Mouse (Mus musculus): ENCODE measurements around the gene Ahsg. TPM values are rescaled to one million over a fixed set of nuclear protein-coding genes. Genes with fewer than 3 reads are reported as not detected.

Ahsg gene
- polyA plus RNA-seq, 1 experiment = 1.8 TPM

- no peak overlapping the region for H3K27ac ChIP-seq (ENCODE audit: control insufficient read depth, insufficient read depth, low read length)
- no peaks in the 10 kb centered on the region for H3K27me3 ChIP-seq (ENCODE audit: control insufficient read depth, insufficient read depth, low read length)
- H3K4me3 ChIP-seq (ENCODE audit: control insufficient read depth, insufficient read depth, low read length) = no peak overlapping the region
- H3K4me1 ChIP-seq (replicated peaks; ENCODE audit: control insufficient read depth, insufficient read depth, low read length) = no peaks in the 10 kb centered on the region
- peaks cover 22% of the 10 kb centered on the region for H3K36me3 ChIP-seq (ENCODE audit: control insufficient read depth, insufficient read depth, low read length)
- TF ChIP-seq POLR2A (IDR thresholded peaks at IDR 0.05; ENCODE audit: control insufficient read depth, extremely low read depth, insufficient read depth, low read length, poor library complexity) (no peak), CTCF (IDR thresholded peaks at IDR 0.05; ENCODE audit: borderline replicate concordance, control insufficient read depth, extremely low read depth, insufficient read depth, low read length, poor library complexity) (no peak)
- peak; percentile 33 for DNase-seq
- WGBS = 51% methylated on average over 9 of the region's 9 CpGs
These were observed 14.6 kb upstream of the Ahsg start for GRCm38 (mm10) chr16:22876218-22877043.

DNA sequence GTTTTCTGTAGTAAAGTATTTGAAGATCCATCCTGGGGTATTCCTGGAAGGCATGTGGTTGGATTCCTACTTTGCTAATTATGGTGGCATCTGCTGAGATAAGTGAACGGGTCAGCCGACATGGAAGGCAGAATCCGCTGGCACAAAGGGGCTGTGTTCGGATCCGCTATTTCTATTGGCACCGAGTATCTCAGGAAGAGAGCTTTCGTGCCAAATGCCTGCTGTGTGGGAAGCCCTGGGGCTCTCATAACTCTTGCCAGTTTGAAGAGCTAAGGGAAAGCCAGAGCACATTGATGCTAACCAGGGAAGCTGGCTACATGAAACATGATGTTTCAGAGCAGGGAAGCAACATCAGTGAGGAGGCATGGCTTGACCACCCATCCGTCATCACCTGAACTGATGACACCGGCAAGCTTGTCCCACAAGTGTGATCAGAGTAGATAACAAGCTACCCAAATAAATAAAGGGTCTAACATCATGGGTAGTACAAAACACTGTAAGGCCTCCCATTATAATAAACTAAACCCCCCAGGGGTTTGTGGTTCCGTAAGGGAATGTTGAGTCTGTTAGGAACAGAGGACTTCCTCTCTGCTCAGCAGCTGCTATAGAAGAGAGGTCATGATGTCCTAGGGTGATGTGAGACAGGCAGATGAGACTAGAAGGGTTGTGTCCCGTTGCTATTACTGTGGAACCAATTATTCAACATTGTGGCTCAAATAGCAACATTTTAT, 13.3 kb upstream of the Ahsg start:
- 94% methylated on average over 11 of the region's 11 CpGs for WGBS
- Histone ChIP-seq H3K4me1 (replicated peaks; ENCODE audit: control insufficient read depth, insufficient read depth, low read length) (no peaks in the 10 kb centered on the region), H3K36me3 (ENCODE audit: control insufficient read depth, insufficient read depth, low read length) (peaks cover 8% of the 10 kb centered on the region), H3K4me3 (ENCODE audit: control insufficient read depth, insufficient read depth, low read length) (no peak overlapping the region), H3K27ac (ENCODE audit: control insufficient read depth, insufficient read depth, low read length) (no peak overlapping the region), H3K27me3 (ENCODE audit: control insufficient read depth, insufficient read depth, low read length) (no peaks in the 10 kb centered on the region)
- TF ChIP-seq CTCF (IDR thresholded peaks at IDR 0.05; ENCODE audit: borderline replicate concordance, control insufficient read depth, extremely low read depth, insufficient read depth, low read length, poor library complexity) = no peak
- no peak for TF ChIP-seq POLR2A (IDR thresholded peaks at IDR 0.05; ENCODE audit: control insufficient read depth, extremely low read depth, insufficient read depth, low read length, poor library complexity)
- no peak for DNase-seq

DNA sequence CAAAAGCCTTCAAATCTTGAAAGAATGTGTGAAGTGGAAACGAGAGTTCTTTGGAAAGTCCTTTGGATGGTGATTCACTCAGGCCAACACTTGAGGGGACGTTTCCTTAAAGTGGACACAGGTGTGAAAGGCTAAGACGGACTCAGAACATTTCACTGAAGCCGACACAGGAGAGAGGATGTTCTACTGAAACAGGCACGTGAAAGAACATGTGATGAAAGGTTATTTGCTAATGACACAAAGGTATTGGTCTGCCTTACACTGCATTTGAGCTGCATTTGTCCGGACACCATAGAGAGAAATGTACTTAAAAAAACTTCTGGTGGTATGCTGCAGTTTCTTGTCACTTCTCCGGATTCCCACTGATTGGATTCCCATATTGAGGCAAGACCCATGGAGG, 12.4 kb upstream of the Ahsg start:
- no peaks in the 10 kb centered on the region for H3K27me3 ChIP-seq (ENCODE audit: control insufficient read depth, insufficient read depth, low read length)
- no peak for DNase-seq
- H3K4me3 ChIP-seq (ENCODE audit: control insufficient read depth, insufficient read depth, low read length) = no peak overlapping the region
- no peak for TF ChIP-seq POLR2A (IDR thresholded peaks at IDR 0.05; ENCODE audit: control insufficient read depth, extremely low read depth, insufficient read depth, low read length, poor library complexity)
- no peak for TF ChIP-seq CTCF (IDR thresholded peaks at IDR 0.05; ENCODE audit: borderline replicate concordance, control insufficient read depth, extremely low read depth, insufficient read depth, low read length, poor library complexity)
- no peaks in the 10 kb centered on the region for H3K36me3 ChIP-seq (ENCODE audit: control insufficient read depth, insufficient read depth, low read length)
- 92% methylated on average over 7 of the region's 7 CpGs for WGBS
- no peak overlapping the region for H3K27ac ChIP-seq (ENCODE audit: control insufficient read depth, insufficient read depth, low read length)
- H3K4me1 ChIP-seq (replicated peaks; ENCODE audit: control insufficient read depth, insufficient read depth, low read length) = no peaks in the 10 kb centered on the region

GRCm38 (mm10) chr16:22879945-22880595, 11.0 kb upstream of the Ahsg start:
- no peak for DNase-seq
- Histone ChIP-seq H3K27me3 (ENCODE audit: control insufficient read depth, insufficient read depth, low read length) (no peaks in the 10 kb centered on the region), H3K4me3 (ENCODE audit: control insufficient read depth, insufficient read depth, low read length) (no peak overlapping the region), H3K4me1 (replicated peaks; ENCODE audit: control insufficient read depth, insufficient read depth, low read length) (no peaks in the 10 kb centered on the region), H3K36me3 (ENCODE audit: control insufficient read depth, insufficient read depth, low read length) (no peaks in the 10 kb centered on the region), H3K27ac (ENCODE audit: control insufficient read depth, insufficient read depth, low read length) (no peak overlapping the region)
- 86% methylated on average over 7 of the region's 7 CpGs for WGBS
- TF ChIP-seq POLR2A (IDR thresholded peaks at IDR 0.05; ENCODE audit: control insufficient read depth, extremely low read depth, insufficient read depth, low read length, poor library complexity) = no peak
- TF ChIP-seq CTCF (IDR thresholded peaks at IDR 0.05; ENCODE audit: borderline replicate concordance, control insufficient read depth, extremely low read depth, insufficient read depth, low read length, poor library complexity) = no peak

DNA sequence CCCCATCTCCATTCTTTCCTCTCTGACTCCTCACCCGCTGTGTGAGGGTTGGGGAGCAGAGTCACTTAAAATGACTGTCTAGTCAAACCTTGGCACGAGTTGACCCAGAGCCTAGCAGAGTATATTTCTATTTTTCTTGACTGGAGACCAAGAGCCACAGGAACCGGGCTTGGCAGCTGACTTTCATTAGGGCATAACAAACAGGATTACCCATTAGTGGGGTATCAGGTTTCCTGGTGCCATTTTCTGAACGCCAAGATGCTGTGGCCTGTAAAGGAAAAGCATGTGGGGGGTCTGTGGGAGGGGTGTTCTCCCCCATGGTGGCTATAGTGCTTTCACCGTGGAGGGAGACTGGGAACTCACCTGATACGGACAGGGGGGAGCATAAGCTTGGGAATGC, 10.2 kb upstream of the Ahsg start:
- TF ChIP-seq CTCF (IDR thresholded peaks at IDR 0.05; ENCODE audit: borderline replicate concordance, control insufficient read depth, extremely low read depth, insufficient read depth, low read length, poor library complexity) = no peak
- no peak for TF ChIP-seq POLR2A (IDR thresholded peaks at IDR 0.05; ENCODE audit: control insufficient read depth, extremely low read depth, insufficient read depth, low read length, poor library complexity)
- WGBS = 77% methylated on average over 6 of the region's 6 CpGs
- H3K27me3 ChIP-seq (ENCODE audit: control insufficient read depth, insufficient read depth, low read length) = no peaks in the 10 kb centered on the region
- no peaks in the 10 kb centered on the region for H3K4me1 ChIP-seq (replicated peaks; ENCODE audit: control insufficient read depth, insufficient read depth, low read length)
- no peak for DNase-seq
- no peak overlapping the region for H3K4me3 ChIP-seq (ENCODE audit: control insufficient read depth, insufficient read depth, low read length)
- no peaks in the 10 kb centered on the region for H3K36me3 ChIP-seq (ENCODE audit: control insufficient read depth, insufficient read depth, low read length)
- H3K27ac ChIP-seq (ENCODE audit: control insufficient read depth, insufficient read depth, low read length) = no peak overlapping the region

- no peak for TF ChIP-seq CTCF (IDR thresholded peaks at IDR 0.05; ENCODE audit: borderline replicate concordance, control insufficient read depth, extremely low read depth, insufficient read depth, low read length, poor library complexity)
- no peak for TF ChIP-seq POLR2A (IDR thresholded peaks at IDR 0.05; ENCODE audit: control insufficient read depth, extremely low read depth, insufficient read depth, low read length, poor library complexity)
- Histone ChIP-seq H3K36me3 (ENCODE audit: control insufficient read depth, insufficient read depth, low read length) (no peaks in the 10 kb centered on the region), H3K27me3 (ENCODE audit: control insufficient read depth, insufficient read depth, low read length) (no peaks in the 10 kb centered on the region), H3K4me1 (replicated peaks; ENCODE audit: control insufficient read depth, insufficient read depth, low read length) (no peaks in the 10 kb centered on the region), H3K27ac (ENCODE audit: control insufficient read depth, insufficient read depth, low read length) (no peak overlapping the region), H3K4me3 (ENCODE audit: control insufficient read depth, insufficient read depth, low read length) (no peak overlapping the region)
- DNase-seq = no peak
- 53% methylated on average over 4 of the region's 4 CpGs for WGBS
These were observed 9.6 kb upstream of the Ahsg start for GRCm38 (mm10) chr16:22881487-22881886.
